Mouse (Mus musculus): Measurements from ENCODE around the gene Bmp2k.

GRCm38 (mm10) chr5:97001153-97001552, 3.7 kb downstream of the Bmp2k start:
- TF ChIP-seq GATA1 (IDR thresholded peaks at IDR 0.05; ENCODE audit: borderline replicate concordance, low read length) (no peak), FLI1 (IDR thresholded peaks at IDR 0.05; ENCODE audit: low read length) (no peak)

Data from megakaryocyte, embryonic 14.5 days (primary cell).